Mouse (Mus musculus) gastrocnemius, postnatal 25 days (tissue): ENCODE measurements around the gene Aurkaip1. TPM values are rescaled to one million over a fixed set of nuclear protein-coding genes. Genes with fewer than 3 reads are reported as not detected.

Experiments
- DNase-seq: peaks from one replicate; pipeline ENCODE4 v3.0.0; 2022
- total RNA-seq, 2 experiments: library from RNA; stranded (reverse); gene quantifications; 1 replicate in 1 of 2; 2 replicates in 1 of 2; pipeline ENCODE4 v1.2.3; 2021

The Aurkaip1 gene
- total RNA-seq, 2 experiments from 2014 or later = 68.4 to 70.9 TPM

GRCm38 (mm10) chr4:155829866-155830265 is 1.2 kb upstream of the Aurkaip1 start:
- DNase-seq = no peak

- DNase-seq = no peak
Measured at GRCm38 (mm10) chr4:155830596-155830995, 476 bp upstream of the Aurkaip1 start.

- DNase-seq = no peak
Measured at GRCm38 (mm10) chr4:155831831-155832230, 759 bp downstream of the Aurkaip1 start.

GRCm38 (mm10) chr4:155832321-155832720 is 1.2 kb downstream of the Aurkaip1 start:
- DNase-seq = no peak

GRCm38 (mm10) chr4:155833234-155833633 is 2.2 kb downstream of the Aurkaip1 start:
- no peak for DNase-seq

GRCm38 (mm10) chr4:155833836-155834235 is 2.8 kb downstream of the Aurkaip1 start:
- DNase-seq = peak; percentile 85

GRCm38 (mm10) chr4:155837404-155838010 is 6.4 kb downstream of the Aurkaip1 start:
- peak; percentile 78 for DNase-seq

GRCm38 (mm10) chr4:155838187-155839153 is 7.4 kb downstream of the Aurkaip1 start:
- peak; percentile 74 for DNase-seq

- DNase-seq = peak; percentile 96
Measured at GRCm38 (mm10) chr4:155839483-155839910, 8.4 kb downstream of the Aurkaip1 start, which contains the start of gene Mxra8. TSS of gene Mxra8 (plus strand) at chr4:155839680.

- DNase-seq = peak; percentile 71
Measured at GRCm38 (mm10) chr4:155840076-155841002, 9.3 kb downstream of the Aurkaip1 start.

- peak; percentile 70 for DNase-seq
Measured at GRCm38 (mm10) chr4:155841003-155841454, 10.0 kb downstream of the Aurkaip1 start.

GRCm38 (mm10) chr4:155841651-155842270 is 10.7 kb downstream of the Aurkaip1 start:
- DNase-seq = no peak

- DNase-seq = no peak
Measured at GRCm38 (mm10) chr4:155843231-155843630, 12.2 kb downstream of the Aurkaip1 start.

- peak; percentile 92 for DNase-seq
Measured at GRCm38 (mm10) chr4:155846871-155847578, 16.0 kb downstream of the Aurkaip1 start, which contains the start of gene Dvl1. TSS of gene Dvl1 (plus strand) at chr4:155847402.

GRCm38 (mm10) chr4:155847591-155848352 is 16.7 kb downstream of the Aurkaip1 start:
- DNase-seq = peak; percentile 54

GRCm38 (mm10) chr4:155848434-155849095 is 17.5 kb downstream of the Aurkaip1 start:
- DNase-seq = peak; percentile 80

GRCm38 (mm10) chr4:155849391-155849790 is 18.3 kb downstream of the Aurkaip1 start:
- no peak for DNase-seq

- no peak for DNase-seq
Measured at GRCm38 (mm10) chr4:155849792-155850451, 18.9 kb downstream of the Aurkaip1 start.

GRCm38 (mm10) chr4:155851368-155851767 is 20.3 kb downstream of the Aurkaip1 start:
- DNase-seq = no peak
